Mouse (Mus musculus) frontal cortex, postnatal 14 days (tissue): ENCODE measurements around the gene Pld2.
A peak's percentile ranks its signal among the peaks of the same experiment; 100 is the strongest.
"Not testable (repeated sequence)": the region's sequence is repeated elsewhere in the genome, so short reads cannot be mapped to it uniquely, and the experiment has no call there.

Experiments used
- DNase-seq, 2 experiments: peaks; one replicate each; pipeline ENCODE4 v3.0.0; 2022; ENCODE audit warnings: low spot score in 2 of 2

Pld2 gene

GRCm38 (mm10) chr11:70525726-70526125 lies 14.1 kb upstream of the Pld2 start:
- no peak for DNase-seq

DNA sequence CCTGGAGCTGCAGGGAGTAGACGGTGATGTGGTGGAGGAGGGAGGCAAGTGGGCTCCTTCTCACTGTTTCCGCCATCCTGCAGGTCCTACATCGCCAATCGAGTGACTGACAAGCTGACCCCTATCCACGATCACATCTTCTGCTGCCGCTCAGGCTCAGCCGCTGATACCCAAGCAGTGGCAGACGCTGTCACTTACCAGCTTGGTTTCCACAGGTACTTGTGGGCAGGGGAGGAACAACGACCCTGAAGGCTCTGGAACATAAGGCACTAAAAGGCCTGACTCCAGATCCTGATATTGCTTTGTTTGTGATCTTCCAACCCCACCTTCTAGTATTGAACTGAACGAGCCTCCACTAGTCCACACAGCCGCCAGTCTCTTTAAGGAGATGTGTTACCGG lies 13.7 kb upstream of the Pld2 start:
- DNase-seq, result no peak

DNA sequence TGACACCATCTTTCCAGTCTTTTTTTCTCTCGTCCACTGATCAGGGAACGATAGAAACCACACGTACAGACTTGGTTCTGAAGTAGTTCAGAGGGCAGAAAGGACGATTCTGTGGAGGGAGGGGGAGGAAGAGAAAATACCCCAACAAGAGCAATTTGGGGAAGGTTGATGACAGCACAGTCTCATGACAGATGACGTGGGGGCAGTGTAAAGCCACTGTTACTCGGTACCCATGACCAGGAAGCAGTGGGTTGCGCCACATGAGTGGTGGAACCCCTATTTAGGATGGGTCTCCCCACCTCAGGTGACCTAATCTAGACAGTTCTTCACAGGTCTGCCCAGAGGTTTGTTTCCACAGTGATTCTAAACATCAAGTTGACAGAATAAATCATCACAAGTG lies 11.3 kb upstream of the Pld2 start:
- no peak for DNase-seq

DNA sequence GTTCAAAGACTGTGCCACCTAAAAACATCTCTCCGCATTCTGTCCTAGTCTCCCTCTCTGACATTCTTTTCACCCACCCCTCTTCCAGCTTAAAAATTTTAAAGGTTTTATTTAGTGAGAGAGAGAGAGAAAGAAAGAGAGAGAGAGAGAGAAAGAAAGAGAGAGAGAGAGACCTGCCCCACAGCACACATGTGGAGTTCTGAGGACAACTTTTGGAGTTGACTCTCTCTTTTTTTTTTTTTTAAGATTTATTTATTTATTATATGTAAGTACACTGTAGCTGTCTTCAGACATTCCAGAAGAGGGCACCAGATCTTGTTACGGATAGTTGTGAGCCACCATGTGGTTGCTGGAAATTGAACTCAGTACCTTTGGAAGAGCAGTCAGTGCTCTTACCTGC lies 8.8 kb upstream of the Pld2 start:
- not testable (repeated sequence) for DNase-seq

DNA sequence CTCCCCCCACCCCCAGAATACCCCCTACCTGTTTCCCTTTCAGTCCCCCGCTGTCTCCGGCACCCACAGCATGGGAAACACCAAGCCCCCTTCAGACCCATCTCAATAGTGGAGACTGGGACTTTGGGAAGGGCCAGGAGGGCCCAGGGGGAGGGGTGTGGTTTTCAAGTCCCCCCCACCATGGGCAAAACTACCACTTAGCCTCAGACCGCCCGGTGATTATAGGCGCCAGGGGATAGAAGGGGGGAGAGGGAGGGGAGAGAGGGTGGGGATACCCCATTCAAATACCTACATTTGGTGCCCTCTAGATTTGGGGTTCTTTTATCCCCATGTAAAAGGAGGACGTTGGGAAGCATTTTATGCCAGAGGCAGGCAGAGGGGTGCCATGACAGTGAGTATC lies 7.0 kb upstream of the Pld2 start, which contains the start of gene Gm40193:
Gene Gm40193 (minus strand): TSS at position 101 of the 400 bp plus-strand sequence.
- DNase-seq, result no peak

GRCm38 (mm10) chr11:70539423-70539822 lies 441 bp upstream of the Pld2 start:
- no peak for DNase-seq

- DNase-seq, result no peak
These were observed 1.1 kb downstream of the Pld2 start for GRCm38 (mm10) chr11:70540928-70541327.

DNA sequence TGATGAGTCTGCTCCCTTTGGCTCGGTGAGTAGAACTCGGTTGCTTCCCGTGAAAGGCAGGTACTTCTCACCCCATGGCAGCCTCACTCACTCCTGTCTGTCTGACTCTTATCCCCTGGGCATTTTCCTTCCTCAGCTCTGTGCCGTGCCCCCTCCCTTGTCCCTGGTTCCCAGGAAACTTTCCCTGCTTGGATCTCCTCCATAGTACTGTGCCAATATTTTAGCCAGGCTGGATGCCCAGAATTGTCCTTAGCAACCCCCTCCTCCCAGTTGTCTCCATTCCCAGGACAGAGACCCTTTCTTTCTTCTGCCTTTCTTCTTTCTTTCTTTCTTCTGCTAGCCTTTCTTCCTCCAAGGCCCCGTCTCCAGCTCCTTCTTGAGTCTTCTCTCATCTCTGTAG lies 1.6 kb downstream of the Pld2 start:
- no peak for DNase-seq

DNA sequence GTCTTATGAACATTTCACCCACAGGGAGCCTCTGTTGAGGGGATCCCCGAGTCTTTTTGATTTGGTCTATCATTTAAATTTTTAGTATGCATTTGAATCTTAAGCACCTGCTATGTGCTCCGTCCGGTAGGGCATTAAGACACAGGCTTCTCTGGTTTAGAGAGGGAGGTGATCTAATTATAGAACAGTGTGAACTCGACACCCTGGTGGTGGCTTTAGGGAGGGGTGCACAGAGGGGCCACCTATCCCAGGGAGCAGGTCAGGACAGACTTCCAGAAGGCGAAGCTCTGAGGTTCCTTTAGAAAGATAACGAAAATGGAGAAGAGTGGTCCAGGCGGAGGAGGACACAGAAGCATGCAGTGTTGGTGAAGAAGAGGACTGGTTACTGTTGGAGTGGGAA lies 4.6 kb downstream of the Pld2 start:
- no peak for DNase-seq

- no peak for DNase-seq
These were observed 11.7 kb downstream of the Pld2 start for GRCm38 (mm10) chr11:70551526-70551925.

GRCm38 (mm10) chr11:70553940-70554339 lies 14.1 kb downstream of the Pld2 start:
- DNase-seq, result no peak

GRCm38 (mm10) chr11:70557545-70557944 lies 17.7 kb downstream of the Pld2 start:
- DNase-seq, result no peak

DNA sequence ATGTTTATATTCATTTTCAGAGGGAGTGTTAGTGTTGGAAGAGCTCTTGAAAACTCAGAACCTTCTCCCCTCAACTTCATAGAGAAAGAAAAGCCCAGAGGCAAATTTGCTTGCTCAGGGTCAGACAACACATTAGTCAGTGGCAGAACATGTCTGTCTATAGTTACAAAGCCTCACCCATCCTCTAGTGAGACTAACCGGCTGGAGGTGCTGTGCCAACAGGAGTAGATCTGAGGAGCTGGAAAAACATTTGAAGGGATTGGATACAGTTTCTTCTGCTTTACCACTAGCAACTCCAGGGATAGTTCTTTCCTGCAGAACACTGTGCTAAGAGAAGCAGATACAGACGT lies 22.0 kb downstream of the Pld2 start:
- no peak for DNase-seq

GRCm38 (mm10) chr11:70562287-70562994 lies 22.6 kb downstream of the Pld2 start, which contains the start of gene Mink1:
Gene Mink1 (plus strand): TSS chr11:70562881.
- DNase-seq, result peak; percentile 79 to 86

GRCm38 (mm10) chr11:70562995-70563469 lies 23.2 kb downstream of the Pld2 start:
- no peak for DNase-seq

DNA sequence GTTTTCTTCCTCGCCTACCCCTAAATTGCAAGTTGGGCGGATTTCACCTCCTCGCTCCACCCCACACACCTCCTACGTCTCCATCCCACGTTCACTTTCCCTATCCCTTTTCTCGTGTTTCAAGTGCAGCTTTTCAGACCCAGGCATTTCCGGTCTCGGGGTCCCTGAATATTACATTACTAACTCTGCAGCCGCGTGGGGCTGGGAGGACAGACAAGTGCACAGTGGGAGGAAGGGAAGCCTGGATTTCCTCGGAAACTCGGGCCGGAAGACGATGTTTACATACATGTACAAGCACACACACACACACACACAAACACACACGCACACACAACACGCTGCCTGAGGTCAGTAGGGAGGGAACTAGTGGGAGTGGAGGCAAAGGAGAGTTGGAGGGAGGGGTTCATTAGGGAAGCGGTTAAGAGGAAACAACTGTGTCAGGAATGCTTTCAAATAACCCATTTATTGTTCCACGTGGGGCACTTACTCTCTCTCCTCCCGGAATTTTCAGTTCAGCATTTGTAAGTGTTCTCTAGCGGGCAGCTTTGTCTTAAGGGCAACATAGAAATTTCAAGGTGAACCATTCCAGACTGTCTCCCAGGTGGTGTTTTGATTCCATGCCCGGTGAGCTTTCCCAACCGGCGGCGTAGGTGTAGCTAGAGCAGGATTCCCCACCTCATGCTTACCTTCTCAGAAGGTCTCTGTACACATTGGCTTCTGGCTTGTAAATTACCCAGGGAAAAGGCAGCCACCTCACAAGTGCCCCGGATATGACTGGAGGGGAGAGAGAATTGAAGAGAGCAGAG lies 23.8 kb downstream of the Pld2 start:
- DNase-seq, result no peak

- DNase-seq, result no peak
These were observed 24.5 kb downstream of the Pld2 start for GRCm38 (mm10) chr11:70564276-70564873.

GRCm38 (mm10) chr11:70566586-70566985 lies 26.7 kb downstream of the Pld2 start:
- no peak for DNase-seq

DNA sequence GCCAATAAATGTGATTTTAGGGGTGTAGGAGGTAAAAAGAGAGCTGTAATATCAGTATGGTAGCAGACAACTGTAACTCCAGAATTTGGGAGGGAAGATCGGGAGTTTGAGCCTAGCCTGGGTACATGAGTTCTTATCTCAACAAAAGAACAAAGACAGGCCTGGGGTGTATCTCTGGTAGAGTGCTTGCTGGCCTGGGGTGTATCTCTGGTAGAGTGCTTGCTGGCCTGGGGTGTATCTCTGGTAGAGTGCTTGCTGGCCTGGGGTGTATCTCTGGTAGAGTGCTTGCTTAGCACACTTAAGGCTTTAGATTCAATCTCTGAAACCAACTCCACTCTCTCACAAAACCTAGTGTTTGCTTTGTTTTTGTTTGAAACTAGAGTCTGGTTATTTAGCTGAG lies 30.8 kb downstream of the Pld2 start:
- not testable (repeated sequence) for DNase-seq

- DNase-seq, result no peak
These were observed 31.8 kb downstream of the Pld2 start for GRCm38 (mm10) chr11:70571641-70572040.

DNA sequence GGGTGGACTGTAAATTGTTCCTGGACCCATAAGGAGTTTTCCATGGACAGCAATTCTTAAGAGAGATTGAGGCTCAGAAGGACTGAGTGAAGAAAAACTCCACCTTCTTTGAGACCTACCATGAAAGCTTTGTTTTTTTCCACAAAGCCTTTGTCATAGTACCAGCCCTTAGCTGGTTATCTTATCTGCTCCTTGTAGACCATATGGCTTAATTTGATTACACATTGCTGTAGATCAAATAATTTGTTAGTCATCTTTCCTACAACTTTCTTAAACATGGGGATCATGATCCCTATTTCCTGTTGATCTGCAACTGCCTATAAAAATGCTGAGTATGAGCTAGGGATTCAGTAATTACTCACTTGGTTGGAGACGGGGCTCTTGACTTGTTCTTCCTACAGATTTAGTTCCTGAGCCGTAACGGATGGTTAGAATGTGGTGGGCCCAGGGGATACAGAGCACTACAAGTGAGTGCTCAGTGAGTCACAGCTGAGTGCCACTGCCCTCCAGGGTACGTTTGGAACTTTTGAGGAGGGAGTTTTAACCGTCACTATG lies 32.6 kb downstream of the Pld2 start:
- DNase-seq, result no peak

DNA sequence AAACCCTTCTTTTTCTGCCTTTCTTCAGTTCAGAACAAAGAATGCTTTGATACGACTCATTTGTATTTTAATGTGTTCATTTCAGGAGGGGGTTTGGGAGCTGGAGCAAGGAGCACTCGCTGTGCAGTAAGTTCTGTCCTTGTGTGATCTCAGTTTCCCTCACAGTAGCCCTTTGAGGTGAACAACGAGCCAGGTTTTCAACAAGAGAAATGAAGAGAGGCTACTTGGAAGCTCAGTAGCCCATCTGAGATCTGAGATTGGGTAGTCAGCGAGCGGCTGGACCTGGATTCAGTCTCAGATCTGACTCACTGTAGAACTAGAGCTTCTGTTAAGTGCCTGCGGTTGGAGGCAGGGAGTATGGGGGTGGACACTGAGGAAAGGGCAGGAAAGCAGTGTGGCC lies 34.0 kb downstream of the Pld2 start:
- no peak for DNase-seq
